Mouse (Mus musculus): ENCODE data around the gene Fyco1. TPM values are rescaled to one million over a fixed set of nuclear protein-coding genes. Genes with fewer than 3 reads are reported as not detected.
A peak's percentile ranks its signal among the peaks of the same experiment; 100 is the strongest.
"Not testable (repeated sequence)": the region's sequence is repeated elsewhere in the genome, so short reads cannot be mapped to it uniquely, and the experiment has no call there.

Fyco1 gene
- total and polyA plus RNA-seq, 2 experiments from 2014 or later = 40.9 to 82.7 TPM

DNA sequence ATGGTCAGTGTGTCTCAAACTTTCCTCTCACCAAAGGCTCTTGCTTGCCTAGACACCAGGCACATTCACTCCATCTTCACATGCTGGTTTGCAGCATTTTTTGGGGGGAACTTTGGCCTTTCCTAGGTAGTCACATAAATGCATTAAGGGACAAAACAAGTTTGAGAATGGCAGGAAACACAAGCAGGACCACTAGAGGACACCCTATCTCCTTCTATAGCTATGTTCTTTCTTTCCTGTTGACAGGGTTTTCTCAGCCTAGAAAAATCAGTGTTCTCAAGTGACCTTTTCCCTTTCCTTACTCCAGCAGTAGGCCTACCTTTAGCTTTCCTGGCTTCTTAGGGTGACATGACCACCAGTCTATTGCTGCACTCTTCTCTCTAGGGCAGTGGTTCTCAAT is 48.8 kb downstream of the Fyco1 start:
- no peak overlapping the region for H3K4me3 ChIP-seq (ENCODE audit: low read depth, low read length)
- no peaks in the 10 kb centered on the region for H3K4me1 ChIP-seq (ENCODE audit: control insufficient read depth, insufficient read depth)
- 0 out of 2 replicates have a peak, but pooled peaks have one; percentile 12 for TF ChIP-seq CTCF (IDR thresholded peaks at IDR 0.05; ENCODE audit: low read depth)
- TF ChIP-seq EP300 (IDR thresholded peaks at IDR 0.05; ENCODE audit: low read depth) = no peak
- no peaks in the 10 kb centered on the region for H3K27me3 ChIP-seq (ENCODE audit: control insufficient read depth, insufficient read depth, low read length)
- DNase-seq (ENCODE audit: low spot score) = no peak
- no peak overlapping the region for H3K4me2 ChIP-seq (ENCODE audit: low read depth, low read length)
- no peak for ATAC-seq (ENCODE audit: insufficient read depth, low read depth)
- H3K27ac ChIP-seq (ENCODE audit: low read depth) = no peak overlapping the region
- H3K9me3 ChIP-seq (replicated peaks; ENCODE audit: control insufficient read depth, low read length) = no peaks in the 10 kb centered on the region
- no peak overlapping the region for H3K9ac ChIP-seq (replicated peaks; ENCODE audit: low read depth, low read length)
- H3K36me3 ChIP-seq (replicated peaks; ENCODE audit: control insufficient read depth, insufficient read depth, low read length) = peaks cover 69% of the 10 kb centered on the region

DNA sequence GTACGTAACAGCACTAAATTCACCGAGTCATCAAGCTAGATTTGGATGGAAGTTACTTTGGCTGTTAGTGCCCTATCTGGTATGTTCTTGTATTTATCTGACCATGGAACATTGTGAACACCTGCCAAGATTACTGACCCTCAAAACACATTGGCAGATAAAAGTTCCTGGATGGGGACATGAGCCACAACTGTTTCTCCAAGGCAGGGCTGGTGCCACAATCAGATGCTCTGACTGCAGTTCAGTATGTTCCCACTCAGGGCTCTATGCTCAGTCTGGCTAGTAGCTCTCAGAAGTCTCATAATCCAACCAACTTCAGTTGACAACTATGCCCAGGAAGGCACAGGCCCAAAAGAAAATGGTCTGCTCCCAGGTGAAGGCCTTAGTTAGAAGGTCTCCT is 49.3 kb downstream of the Fyco1 start:
- H3K9ac ChIP-seq (replicated peaks; ENCODE audit: low read depth, low read length) = no peak overlapping the region
- H3K27ac ChIP-seq (ENCODE audit: low read depth) = no peak overlapping the region
- TF ChIP-seq CTCF (IDR thresholded peaks at IDR 0.05; ENCODE audit: low read depth) = no peak
- TF ChIP-seq EP300 (IDR thresholded peaks at IDR 0.05; ENCODE audit: low read depth) = no peak
- H3K27me3 ChIP-seq (ENCODE audit: control insufficient read depth, insufficient read depth, low read length) = no peaks in the 10 kb centered on the region
- ATAC-seq (ENCODE audit: insufficient read depth, low read depth) (no peak), DNase-seq (ENCODE audit: low spot score) (no peak)
- peaks cover 74% of the 10 kb centered on the region for H3K36me3 ChIP-seq (replicated peaks; ENCODE audit: control insufficient read depth, insufficient read depth, low read length)
- no peak overlapping the region for H3K4me3 ChIP-seq (ENCODE audit: low read depth, low read length)
- WGBS = 82% methylated on average over 2 of the region's 2 CpGs
- H3K9me3 ChIP-seq (replicated peaks; ENCODE audit: control insufficient read depth, low read length) = no peaks in the 10 kb centered on the region
- no peak overlapping the region for H3K4me2 ChIP-seq (ENCODE audit: low read depth, low read length)
- H3K4me1 ChIP-seq (ENCODE audit: control insufficient read depth, insufficient read depth) = no peaks in the 10 kb centered on the region

DNA sequence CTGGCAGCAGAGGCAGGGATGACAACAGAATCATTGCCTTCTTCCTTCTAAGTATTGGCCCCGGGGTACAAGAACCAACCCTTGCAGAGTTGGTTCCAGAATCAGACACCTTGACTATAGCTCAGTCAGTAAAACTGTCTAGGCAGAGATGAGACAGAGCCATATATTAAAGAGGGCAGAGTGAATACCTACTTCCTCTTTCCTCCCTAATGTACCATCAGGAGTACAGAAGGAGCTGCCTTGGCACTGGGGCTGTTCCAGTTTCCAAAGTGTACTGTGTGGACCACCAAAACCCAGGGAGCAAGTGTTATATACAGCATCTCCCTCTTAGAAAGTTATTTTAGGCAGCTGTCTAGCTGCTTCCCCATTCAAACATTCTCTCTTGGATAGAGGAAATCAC is 50.2 kb downstream of the Fyco1 start:
- Histone ChIP-seq H3K27ac (ENCODE audit: low read depth) (no peak overlapping the region), H3K9ac (replicated peaks; ENCODE audit: low read depth, low read length) (no peak overlapping the region), H3K36me3 (replicated peaks; ENCODE audit: control insufficient read depth, insufficient read depth, low read length) (peaks cover 82% of the 10 kb centered on the region), H3K4me3 (ENCODE audit: low read depth, low read length) (no peak overlapping the region), H3K27me3 (ENCODE audit: control insufficient read depth, insufficient read depth, low read length) (no peaks in the 10 kb centered on the region), H3K4me2 (ENCODE audit: low read depth, low read length) (no peak overlapping the region), H3K4me1 (ENCODE audit: control insufficient read depth, insufficient read depth) (no peaks in the 10 kb centered on the region), H3K9me3 (replicated peaks; ENCODE audit: control insufficient read depth, low read length) (no peaks in the 10 kb centered on the region)
- TF ChIP-seq CTCF (IDR thresholded peaks at IDR 0.05; ENCODE audit: low read depth) (no peak), EP300 (IDR thresholded peaks at IDR 0.05; ENCODE audit: low read depth) (no peak)
- DNase-seq (ENCODE audit: low spot score) = no peak
- WGBS = 92% methylated on average over 1 of the region's 1 CpGs
- no peak for ATAC-seq (ENCODE audit: insufficient read depth, low read depth)

DNA sequence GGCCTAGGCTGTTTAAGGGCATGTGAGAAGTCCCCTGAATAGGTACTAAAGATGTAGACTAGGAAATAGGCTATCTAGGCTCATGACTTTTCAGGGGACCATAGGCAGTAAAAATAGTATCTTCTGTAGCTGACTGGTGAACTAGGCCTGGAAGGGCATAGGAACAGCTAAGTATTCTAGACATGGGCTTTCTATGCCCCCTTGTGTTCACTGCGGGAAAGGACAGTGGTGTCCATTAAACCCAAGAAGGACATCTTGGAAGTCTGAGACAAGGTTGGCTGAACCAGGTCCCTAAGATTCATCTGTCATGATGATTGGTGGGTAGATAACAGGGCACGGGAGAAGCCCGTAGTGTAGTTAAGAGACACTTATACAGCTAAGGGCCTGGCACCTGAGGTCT is 55.5 kb downstream of the Fyco1 start:
- no peak for TF ChIP-seq EP300 (IDR thresholded peaks at IDR 0.05; ENCODE audit: low read depth)
- peak; percentile 77 for TF ChIP-seq CTCF (IDR thresholded peaks at IDR 0.05; ENCODE audit: low read depth)
- H3K4me3 ChIP-seq (ENCODE audit: low read depth, low read length) = no peak overlapping the region
- no peaks in the 10 kb centered on the region for H3K9me3 ChIP-seq (replicated peaks; ENCODE audit: control insufficient read depth, low read length)
- H3K4me2 ChIP-seq (ENCODE audit: low read depth, low read length) = no peak overlapping the region
- H3K4me1 ChIP-seq (ENCODE audit: control insufficient read depth, insufficient read depth) = no peaks in the 10 kb centered on the region
- H3K9ac ChIP-seq (replicated peaks; ENCODE audit: low read depth, low read length) = no peak overlapping the region
- H3K36me3 ChIP-seq (replicated peaks; ENCODE audit: control insufficient read depth, insufficient read depth, low read length) = peaks cover 88% of the 10 kb centered on the region
- ATAC-seq (ENCODE audit: insufficient read depth, low read depth) = peak; percentile 66; the same call in 1 of the 2 replicates
- 49% methylated on average over 3 of the region's 3 CpGs for WGBS
- H3K27me3 ChIP-seq (ENCODE audit: control insufficient read depth, insufficient read depth, low read length) = no peaks in the 10 kb centered on the region
- H3K27ac ChIP-seq (ENCODE audit: low read depth) = no peak overlapping the region
- peak; percentile 45 for DNase-seq (ENCODE audit: low spot score)

DNA sequence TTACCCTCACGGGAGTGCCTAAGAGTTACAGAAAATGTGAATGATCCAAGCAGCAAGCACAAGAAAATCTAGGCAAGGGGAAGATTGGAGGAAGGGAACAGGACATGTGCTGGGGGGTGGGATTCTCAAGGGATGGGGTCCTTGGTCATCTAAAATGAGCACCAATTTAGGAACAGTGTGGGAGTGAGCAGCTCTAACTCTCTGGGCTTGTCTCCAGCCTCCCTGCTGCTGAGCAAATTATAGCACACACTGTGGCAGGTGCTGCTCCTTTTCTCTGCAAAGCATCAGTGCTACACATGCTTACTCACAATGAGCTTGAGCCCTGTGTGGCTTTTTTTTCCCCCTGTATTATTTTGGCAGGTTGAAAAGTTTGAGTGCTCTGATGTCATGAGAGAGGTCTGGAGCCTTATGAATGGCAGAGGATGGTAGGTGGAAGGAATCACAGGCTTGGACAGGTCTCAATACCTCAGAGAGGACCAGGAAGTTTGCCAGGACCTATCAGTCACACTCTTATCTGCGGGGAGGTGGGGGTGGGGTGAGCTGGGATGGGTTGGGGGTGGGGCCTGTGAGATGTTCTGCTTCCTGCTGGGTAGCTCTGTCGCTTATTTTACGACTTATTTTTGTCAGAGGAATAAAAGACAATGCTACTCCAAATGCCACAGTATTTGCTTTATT is 62.7 kb downstream of the Fyco1 start:
- Histone ChIP-seq H3K36me3 (replicated peaks; ENCODE audit: control insufficient read depth, insufficient read depth, low read length) (peaks cover 55% of the 10 kb centered on the region), H3K9me3 (replicated peaks; ENCODE audit: control insufficient read depth, low read length) (peaks cover 3% of the 10 kb centered on the region), H3K4me3 (ENCODE audit: low read depth, low read length) (no peak overlapping the region), H3K4me2 (ENCODE audit: low read depth, low read length) (no peak overlapping the region), H3K4me1 (ENCODE audit: control insufficient read depth, insufficient read depth) (no peaks in the 10 kb centered on the region), H3K27me3 (ENCODE audit: control insufficient read depth, insufficient read depth, low read length) (no peaks in the 10 kb centered on the region), H3K9ac (replicated peaks; ENCODE audit: low read depth, low read length) (no peak overlapping the region), H3K27ac (ENCODE audit: low read depth) (no peak overlapping the region)
- TF ChIP-seq EP300 (IDR thresholded peaks at IDR 0.05; ENCODE audit: low read depth) (no peak), CTCF (IDR thresholded peaks at IDR 0.05; ENCODE audit: low read depth) (no peak)
- ATAC-seq (ENCODE audit: insufficient read depth, low read depth) = 0 out of 2 replicates have a peak, but pooled peaks have one; percentile 11
- DNase-seq (ENCODE audit: low spot score) = no peak
- WGBS = 46% methylated on average over 4 of the region's 4 CpGs

DNA sequence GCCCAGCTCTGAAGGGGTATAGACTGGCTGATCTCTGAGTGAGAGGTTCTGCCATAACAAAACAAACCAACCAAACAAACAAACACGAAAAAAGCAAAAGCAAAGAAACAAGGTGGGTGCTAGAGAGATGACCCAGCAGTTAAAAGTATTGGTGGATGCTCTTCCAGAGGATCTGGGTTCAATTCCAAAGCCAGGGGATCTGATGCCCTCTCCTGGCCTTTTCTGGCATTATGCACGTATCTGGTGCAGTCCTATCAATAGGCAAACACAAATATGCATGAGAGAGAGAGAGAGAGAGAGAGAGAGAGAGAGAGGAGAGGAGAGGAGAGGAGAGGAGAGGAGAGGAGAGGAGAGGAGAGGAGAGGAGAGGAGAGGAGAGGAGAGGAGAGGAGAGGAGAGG is 78.4 kb downstream of the Fyco1 start:
- H3K36me3 ChIP-seq (replicated peaks; ENCODE audit: control insufficient read depth, insufficient read depth, low read length); H3K27me3 ChIP-seq (ENCODE audit: control insufficient read depth, insufficient read depth, low read length); H3K27ac ChIP-seq (ENCODE audit: low read depth); H3K9me3 ChIP-seq (replicated peaks; ENCODE audit: control insufficient read depth, low read length); ATAC-seq (ENCODE audit: insufficient read depth, low read depth); H3K9ac ChIP-seq (replicated peaks; ENCODE audit: low read depth, low read length); H3K4me1 ChIP-seq (ENCODE audit: control insufficient read depth, insufficient read depth); DNase-seq (ENCODE audit: low spot score); H3K4me3 ChIP-seq (ENCODE audit: low read depth, low read length); H3K4me2 ChIP-seq (ENCODE audit: low read depth, low read length): not testable (repeated sequence)
- WGBS = 18% methylated on average over 2 of the region's 2 CpGs

Measured in heart, postnatal 0 days (tissue).